Mouse (Mus musculus) urinary bladder, postnatal 36 days (tissue): ENCODE measurements around the gene Psma4.

Experiments
- DNase-seq, 2 experiments: peaks; one replicate each; pipeline ENCODE4 v3.0.0; 2022; ENCODE audit warnings: low spot score in 2 of 2, mixed read lengths in 1 of 2

Psma4 gene

DNA sequence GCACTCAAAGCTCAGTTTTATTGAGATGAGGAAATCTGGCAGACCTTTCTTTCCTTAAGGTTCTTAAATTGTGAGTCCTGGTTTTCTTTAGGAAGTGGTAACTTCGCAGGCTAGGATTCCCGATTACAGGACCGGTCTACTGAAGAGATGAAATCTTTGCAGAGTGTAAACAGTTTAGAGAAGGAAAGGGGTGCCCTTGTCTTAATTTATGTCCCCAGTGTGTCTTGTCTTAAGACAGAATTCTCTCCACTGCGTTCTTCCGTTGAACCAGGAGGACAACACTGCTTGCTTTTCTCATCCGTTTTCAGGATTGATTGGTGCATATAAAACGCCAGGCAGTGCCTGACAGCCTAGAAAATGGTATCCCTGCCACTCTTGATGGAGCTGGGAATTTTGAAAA is 31.8 kb downstream of the Psma4 start:
- no peak for DNase-seq

DNA sequence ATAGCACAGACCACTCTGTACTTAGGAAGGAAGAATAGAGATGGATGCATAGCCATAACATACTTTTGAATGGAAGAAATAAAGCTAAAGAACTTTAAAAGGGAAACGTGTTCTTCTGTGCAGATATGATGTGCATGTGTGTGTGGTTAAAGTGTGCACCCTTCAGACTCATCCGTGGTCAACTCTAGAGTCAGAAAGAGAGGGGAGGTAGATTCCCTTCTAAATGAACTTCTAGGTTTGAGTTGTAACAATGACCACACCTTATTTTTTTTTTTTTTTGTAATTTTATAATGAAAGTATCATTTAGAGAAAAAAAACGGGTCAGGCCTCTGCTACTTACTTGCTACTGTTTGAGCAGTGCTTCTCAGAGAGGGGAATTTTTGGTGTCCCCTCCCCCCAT is 39.8 kb downstream of the Psma4 start:
- no peak for DNase-seq

DNA sequence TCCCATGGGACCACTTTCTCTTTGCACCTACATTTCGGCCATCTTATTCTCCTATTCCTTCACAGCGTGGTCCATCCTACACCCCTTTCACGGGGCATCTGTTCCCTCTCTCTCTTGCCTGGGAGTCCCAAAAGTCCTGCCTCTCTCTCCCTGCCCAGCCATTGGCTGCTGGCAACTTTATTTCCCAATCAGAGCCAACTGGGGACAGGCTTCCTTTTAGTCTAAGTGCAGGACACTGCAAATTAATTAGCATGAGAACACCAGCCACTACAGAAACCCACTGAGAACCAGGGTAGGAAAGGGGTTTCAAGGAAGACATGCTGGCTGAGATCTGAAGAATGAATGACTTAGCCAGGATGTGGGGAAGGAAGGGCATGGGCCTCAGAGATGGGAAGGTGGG is 43.8 kb downstream of the Psma4 start:
- no peak for DNase-seq

DNA sequence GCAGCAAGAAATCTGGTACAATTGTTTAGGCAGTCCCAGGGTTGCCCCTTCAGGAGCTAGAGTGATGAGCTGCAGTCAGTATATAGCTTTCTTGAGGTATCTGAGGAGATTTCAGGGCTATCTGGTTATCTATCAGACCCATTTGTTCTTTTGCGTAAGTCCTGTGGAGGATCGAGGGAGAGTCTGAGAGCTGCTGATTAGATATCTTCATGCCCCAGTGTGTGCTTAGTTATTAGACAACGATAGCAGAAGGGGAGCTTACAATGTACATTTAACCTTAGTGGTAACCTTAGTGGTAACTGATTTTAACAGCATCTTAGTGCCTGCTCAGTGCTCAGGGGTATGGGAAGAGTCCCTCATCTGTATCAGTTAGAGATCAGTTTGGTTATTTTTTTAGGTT is 45.1 kb downstream of the Psma4 start:
- no peak for DNase-seq

DNA sequence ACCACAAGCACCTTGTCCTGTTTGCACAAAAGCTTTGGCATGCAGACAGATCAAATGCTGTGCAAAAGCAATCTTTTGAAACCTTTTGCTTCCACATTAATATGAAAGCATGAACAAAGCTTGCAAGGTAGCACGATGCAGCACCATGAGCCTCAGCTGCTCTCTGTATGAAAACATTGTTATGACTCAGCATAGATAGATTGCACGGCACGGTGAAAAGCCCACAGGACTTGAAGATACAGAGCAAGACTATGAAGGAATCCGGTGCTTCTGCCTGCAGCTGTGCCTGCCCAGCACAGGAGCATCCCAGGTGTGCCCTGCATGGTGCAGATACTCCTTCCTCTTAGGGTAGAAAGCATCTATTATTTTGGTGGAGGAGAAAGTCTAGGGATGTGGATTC is 53.0 kb downstream of the Psma4 start:
- DNase-seq = no peak
